Mouse (Mus musculus) brain, embryonic 14.5 days (tissue): Measurements from ENCODE around the gene Snrpf.

Experiments
- CTCF ChIP-seq: fragments of 200-500 bp; IDR thresholded peaks from 2 replicates; pipeline ENCODE4 v1.5.1; 2012; ENCODE audit warnings: inconsistent platforms, mild to moderate bottlenecking, moderate library complexity, borderline replicate concordance; ENCODE audit not compliant: insufficient read depth, insufficient read length; ENCODE audit errors: extremely low read depth
- POLR2A ChIP-seq: fragments of 200-500 bp; IDR thresholded peaks from 2 replicates; pipeline ENCODE4 v1.6.1; 2012; ENCODE audit warnings: mild to moderate bottlenecking, inconsistent platforms, borderline replicate concordance; ENCODE audit not compliant: poor library complexity, insufficient read depth, insufficient read length, severe bottlenecking; ENCODE audit errors: extremely low read depth

- TF ChIP-seq CTCF (no peak), POLR2A (no peak)
Measured at GRCm38 (mm10) chr10:93606326-93606725, 16.8 kb upstream of the Snrpf start.
